Mouse (Mus musculus): ENCODE data around the gene Piga. TPM values are rescaled to one million over a fixed set of nuclear protein-coding genes. Genes with fewer than 3 reads are reported as not detected.

Piga gene
- polyA plus RNA-seq, 1 experiment = 8.0 TPM

DNA sequence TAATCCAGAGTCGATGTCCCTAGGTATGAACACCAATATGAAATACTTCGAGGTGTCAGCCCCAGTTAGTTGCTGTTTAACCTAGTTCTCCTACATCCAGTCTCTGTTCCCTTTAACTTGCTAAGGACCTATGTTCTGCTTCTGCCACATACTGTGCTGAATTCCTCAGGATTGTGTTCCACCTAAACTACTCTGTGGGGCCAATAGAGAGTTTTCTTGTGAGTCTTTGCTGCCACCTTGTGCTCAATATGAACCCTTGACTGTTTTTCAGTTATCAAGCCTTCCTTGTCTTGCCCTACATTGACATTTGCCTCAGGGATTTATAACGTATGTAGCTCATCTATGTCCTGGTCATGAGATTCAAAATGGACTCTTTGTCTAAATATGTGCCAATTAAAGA is 21.1 kb upstream of the Piga start:
- TF ChIP-seq CTCF (IDR thresholded peaks at IDR 0.05; ENCODE audit: control insufficient read depth, insufficient read depth, insufficient replicate concordance, low read depth, low read length) (no peak), POLR2A (IDR thresholded peaks at IDR 0.05; ENCODE audit: control insufficient read depth, low read depth, low read length) (no peak)
- no peaks in the 10 kb centered on the region for H3K4me1 ChIP-seq (ENCODE audit: control insufficient read depth, insufficient read depth, low read length)
- no peaks in the 10 kb centered on the region for H3K27me3 ChIP-seq (ENCODE audit: control insufficient read depth, insufficient read depth, low read length)
- H3K36me3 ChIP-seq (ENCODE audit: control insufficient read depth, insufficient read depth, low read length) = no peaks in the 10 kb centered on the region
- no peak overlapping the region for H3K4me3 ChIP-seq (ENCODE audit: control insufficient read depth, low read depth, low read length)
- H3K27ac ChIP-seq (ENCODE audit: control insufficient read depth, insufficient read depth, low read depth, low read length) = no peak overlapping the region

- Histone ChIP-seq H3K27me3 (ENCODE audit: control insufficient read depth, insufficient read depth, low read length) (no peaks in the 10 kb centered on the region), H3K4me1 (ENCODE audit: control insufficient read depth, insufficient read depth, low read length) (no peaks in the 10 kb centered on the region), H3K36me3 (ENCODE audit: control insufficient read depth, insufficient read depth, low read length) (no peaks in the 10 kb centered on the region), H3K27ac (ENCODE audit: control insufficient read depth, insufficient read depth, low read depth, low read length) (no peak overlapping the region), H3K4me3 (ENCODE audit: control insufficient read depth, low read depth, low read length) (no peak overlapping the region)
- TF ChIP-seq CTCF (IDR thresholded peaks at IDR 0.05; ENCODE audit: control insufficient read depth, insufficient read depth, insufficient replicate concordance, low read depth, low read length) (no peak), POLR2A (IDR thresholded peaks at IDR 0.05; ENCODE audit: control insufficient read depth, low read depth, low read length) (no peak)
Observed at GRCm38 (mm10) chrX:164405080-164405649, 14.4 kb upstream of the Piga start.

DNA sequence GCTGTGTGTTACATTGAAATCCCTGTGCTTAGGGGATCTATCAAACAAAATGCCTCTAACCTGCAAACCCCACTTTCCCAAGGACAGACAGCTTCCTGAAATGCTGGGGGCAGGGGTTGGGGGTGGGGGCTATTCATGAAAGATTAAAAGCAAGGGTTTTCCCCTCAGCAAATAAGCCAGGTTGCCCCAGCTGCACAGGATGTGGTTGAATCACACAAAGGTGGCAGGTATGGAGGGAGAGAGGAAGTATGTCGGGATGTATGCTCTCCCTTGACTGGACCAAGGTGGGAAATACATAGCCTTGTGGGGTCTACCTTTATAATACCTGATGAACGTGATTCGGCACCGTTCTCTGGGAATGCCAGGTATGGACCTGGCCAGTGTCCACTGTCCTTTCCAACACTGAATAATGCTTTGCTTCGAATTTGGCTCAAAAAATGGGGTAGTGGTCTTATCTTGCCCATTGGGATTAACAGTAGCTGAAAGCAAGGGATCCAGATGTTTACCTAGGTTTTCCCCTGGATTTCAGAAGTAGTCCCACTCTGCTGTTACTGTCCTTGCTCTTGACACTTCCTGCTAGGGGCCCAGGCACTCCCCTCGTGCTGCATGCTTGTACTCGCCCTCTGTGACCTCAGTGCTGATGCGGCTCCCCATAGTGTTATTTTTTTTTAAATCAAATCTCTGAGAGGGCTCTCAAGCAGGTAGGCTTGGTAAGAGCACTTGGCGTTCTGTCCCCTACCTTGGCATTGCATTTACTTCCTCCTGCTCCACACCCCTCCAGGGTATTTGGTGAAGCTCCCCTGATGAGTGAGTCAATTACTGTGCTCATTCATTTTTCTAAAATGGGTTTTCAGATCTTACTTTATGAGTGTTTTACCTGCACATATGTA is 13.2 kb upstream of the Piga start:
- TF ChIP-seq CTCF (IDR thresholded peaks at IDR 0.05; ENCODE audit: control insufficient read depth, insufficient read depth, insufficient replicate concordance, low read depth, low read length) (no peak), POLR2A (IDR thresholded peaks at IDR 0.05; ENCODE audit: control insufficient read depth, low read depth, low read length) (no peak)
- no peak overlapping the region for H3K4me3 ChIP-seq (ENCODE audit: control insufficient read depth, low read depth, low read length)
- H3K27me3 ChIP-seq (ENCODE audit: control insufficient read depth, insufficient read depth, low read length) = no peaks in the 10 kb centered on the region
- H3K27ac ChIP-seq (ENCODE audit: control insufficient read depth, insufficient read depth, low read depth, low read length) = no peak overlapping the region
- no peaks in the 10 kb centered on the region for H3K4me1 ChIP-seq (ENCODE audit: control insufficient read depth, insufficient read depth, low read length)
- no peaks in the 10 kb centered on the region for H3K36me3 ChIP-seq (ENCODE audit: control insufficient read depth, insufficient read depth, low read length)

- Histone ChIP-seq H3K27me3 (ENCODE audit: control insufficient read depth, insufficient read depth, low read length) (no peaks in the 10 kb centered on the region), H3K36me3 (ENCODE audit: control insufficient read depth, insufficient read depth, low read length) (no peaks in the 10 kb centered on the region), H3K4me3 (ENCODE audit: control insufficient read depth, low read depth, low read length) (no peak overlapping the region), H3K27ac (ENCODE audit: control insufficient read depth, insufficient read depth, low read depth, low read length) (no peak overlapping the region), H3K4me1 (ENCODE audit: control insufficient read depth, insufficient read depth, low read length) (no peaks in the 10 kb centered on the region)
- no peak for TF ChIP-seq POLR2A (IDR thresholded peaks at IDR 0.05; ENCODE audit: control insufficient read depth, low read depth, low read length)
- TF ChIP-seq CTCF (IDR thresholded peaks at IDR 0.05; ENCODE audit: control insufficient read depth, insufficient read depth, insufficient replicate concordance, low read depth, low read length) = no peak
Observed at GRCm38 (mm10) chrX:164408301-164408927, 11.2 kb upstream of the Piga start.

GRCm38 (mm10) chrX:164410562-164410961 is 9.0 kb upstream of the Piga start:
- Histone ChIP-seq H3K27me3 (ENCODE audit: control insufficient read depth, insufficient read depth, low read length) (no peaks in the 10 kb centered on the region), H3K4me3 (ENCODE audit: control insufficient read depth, low read depth, low read length) (no peak overlapping the region), H3K36me3 (ENCODE audit: control insufficient read depth, insufficient read depth, low read length) (no peaks in the 10 kb centered on the region), H3K4me1 (ENCODE audit: control insufficient read depth, insufficient read depth, low read length) (no peaks in the 10 kb centered on the region), H3K27ac (ENCODE audit: control insufficient read depth, insufficient read depth, low read depth, low read length) (no peak overlapping the region)
- TF ChIP-seq POLR2A (IDR thresholded peaks at IDR 0.05; ENCODE audit: control insufficient read depth, low read depth, low read length) (no peak), CTCF (IDR thresholded peaks at IDR 0.05; ENCODE audit: control insufficient read depth, insufficient read depth, insufficient replicate concordance, low read depth, low read length) (no peak)

GRCm38 (mm10) chrX:164416803-164417202 is 2.8 kb upstream of the Piga start:
- no peaks in the 10 kb centered on the region for H3K27me3 ChIP-seq (ENCODE audit: control insufficient read depth, insufficient read depth, low read length)
- H3K36me3 ChIP-seq (ENCODE audit: control insufficient read depth, insufficient read depth, low read length) = no peaks in the 10 kb centered on the region
- no peak overlapping the region for H3K27ac ChIP-seq (ENCODE audit: control insufficient read depth, insufficient read depth, low read depth, low read length)
- H3K4me1 ChIP-seq (ENCODE audit: control insufficient read depth, insufficient read depth, low read length) = no peaks in the 10 kb centered on the region
- no peak overlapping the region for H3K4me3 ChIP-seq (ENCODE audit: control insufficient read depth, low read depth, low read length)
- TF ChIP-seq CTCF (IDR thresholded peaks at IDR 0.05; ENCODE audit: control insufficient read depth, insufficient read depth, insufficient replicate concordance, low read depth, low read length) (no peak), POLR2A (IDR thresholded peaks at IDR 0.05; ENCODE audit: control insufficient read depth, low read depth, low read length) (no peak)

DNA sequence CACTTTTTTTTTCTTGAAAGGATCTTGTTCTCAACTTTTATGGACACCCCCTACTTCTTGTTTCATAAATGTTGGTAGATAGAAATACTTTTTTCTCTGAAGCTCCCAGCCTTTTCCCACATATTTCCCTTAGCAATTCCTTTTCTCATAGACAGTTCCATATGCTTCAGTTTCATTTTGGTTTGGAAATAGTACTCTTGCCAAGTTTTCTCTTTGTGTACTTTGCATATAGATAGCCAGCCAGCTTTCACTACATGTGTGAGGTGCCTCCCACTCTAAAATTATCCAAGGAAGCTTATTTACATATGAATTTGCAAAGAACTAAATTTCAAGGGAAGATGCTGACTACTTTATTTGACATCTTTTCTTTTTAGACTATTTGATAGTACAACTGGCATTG is 1.6 kb upstream of the Piga start:
- Histone ChIP-seq H3K36me3 (ENCODE audit: control insufficient read depth, insufficient read depth, low read length) (no peaks in the 10 kb centered on the region), H3K4me1 (ENCODE audit: control insufficient read depth, insufficient read depth, low read length) (no peaks in the 10 kb centered on the region), H3K27ac (ENCODE audit: control insufficient read depth, insufficient read depth, low read depth, low read length) (no peak overlapping the region), H3K27me3 (ENCODE audit: control insufficient read depth, insufficient read depth, low read length) (no peaks in the 10 kb centered on the region), H3K4me3 (ENCODE audit: control insufficient read depth, low read depth, low read length) (no peak overlapping the region)
- TF ChIP-seq CTCF (IDR thresholded peaks at IDR 0.05; ENCODE audit: control insufficient read depth, insufficient read depth, insufficient replicate concordance, low read depth, low read length) = no peak
- TF ChIP-seq POLR2A (IDR thresholded peaks at IDR 0.05; ENCODE audit: control insufficient read depth, low read depth, low read length) = no peak
